Comparison of ENCODE assay signal across 24 mouse cellular contexts in genomic region chr16:90893792-90894191, GRCm38 (mm10). TPM values are rescaled to one million over a fixed set of nuclear protein-coding genes. Genes with fewer than 3 reads are reported as not detected.
DNase-seq lines count a peak whose midpoint lies in the region; ATAC-seq and TF ChIP-seq lines count a peak whose summit lies in the region.
"Had no signal": no experiment of that assay in that cellular context is flagged by ENCODE, and none has a peak within 500 bp of the region (broad histone marks: within the 10 kb centered on the region; RNA-seq: fewer than 3 reads in every experiment).

No protein-coding gene starts in this region.

- no peak overlapping the region for H3K9ac ChIP-seq in embryonic facial prominence, embryonic 11.5 days (replicated peaks; ENCODE audit: low read length)
- no peak overlapping the region for H3K9ac ChIP-seq in embryonic facial prominence, embryonic 14.5 days (ENCODE audit: low read depth, low read length)
- no peak overlapping the region for H3K9ac ChIP-seq in liver, postnatal 0 days (replicated peaks)
- H3K9ac ChIP-seq: embryonic facial prominence, embryonic 13.5 days; forebrain, embryonic 13.5 days; hindbrain, embryonic 13.5 days had no signal

- H3K36me3 ChIP-seq in embryonic facial prominence, embryonic 11.5 days (replicated peaks; ENCODE audit: control insufficient read depth, insufficient read depth, low read depth, low read length): no peaks in the 10 kb centered on the region
- no peaks in the 10 kb centered on the region for H3K36me3 ChIP-seq in embryonic facial prominence, embryonic 10.5 days (replicated peaks)
- no peaks in the 10 kb centered on the region for H3K36me3 ChIP-seq in embryonic facial prominence, embryonic 14.5 days (ENCODE audit: control insufficient read depth, insufficient read depth, low read length)
- H3K36me3 ChIP-seq in liver, postnatal 0 days (replicated peaks; ENCODE audit: insufficient read depth, low read length): no peaks in the 10 kb centered on the region
- H3K36me3 ChIP-seq: embryonic facial prominence, embryonic 13.5 days; forebrain, embryonic 10.5 days; hindbrain, embryonic 10.5 days; hindbrain, embryonic 13.5 days had no signal

- DNase-seq in embryonic facial prominence, embryonic 11.5 days (ENCODE audit: low spot score): peak; percentile 3
- no peak for DNase-seq in embryonic facial prominence, embryonic 10.5 days (ENCODE audit: low spot score)
- peak; percentile 20 for DNase-seq in CD4-positive, CD25-positive, alpha-beta regulatory T cell, adult 2 months (ENCODE audit: low read depth, low spot score)
- DNase-seq in embryonic facial prominence, embryonic 14.5 days (ENCODE audit: low spot score): peak; percentile 74
- no peak for DNase-seq in liver, postnatal 0 days
- DNase-seq in spleen, postnatal 14 days (ENCODE audit: low spot score in 2 of 2): no peak
- DNase-seq: adrenal gland, postnatal 10 days; adrenal gland, postnatal 36 days; cerebellum, adult 18-20 months; cerebellum, adult 9-10 months; cerebellum, postnatal 14 days; gastrocnemius, postnatal 14 days; heart, adult 11 months; heart, postnatal 36 days had no signal

- WGBS in embryonic facial prominence, embryonic 11.5 days: 65% methylated on average over 9 of the region's 9 CpGs
- WGBS in embryonic facial prominence, embryonic 10.5 days: 78% methylated on average over 9 of the region's 9 CpGs
- 47% methylated on average over 9 of the region's 9 CpGs for WGBS in embryonic facial prominence, embryonic 14.5 days
- WGBS in liver, postnatal 0 days (ENCODE audit: insufficient replicate concordance): 58% methylated on average over 9 of the region's 9 CpGs

- no peak for ATAC-seq in embryonic facial prominence, embryonic 11.5 days (replicated peaks; ENCODE audit: insufficient number of reproducible peaks, low FRiP score, low TSS enrichment, low read depth)
- no peak for ATAC-seq in embryonic facial prominence, embryonic 14.5 days (ENCODE audit: low read depth)
- no peak for ATAC-seq in liver, postnatal 0 days
- ATAC-seq: activated CD4-positive, CD25-positive, alpha-beta regulatory T cell, adult 4 months; forebrain, embryonic 13.5 days; forebrain, embryonic 16.5 days; hindbrain, embryonic 16.5 days; intestine, postnatal 0 days had no signal

- H3K9me3 ChIP-seq in embryonic facial prominence, embryonic 11.5 days (replicated peaks; ENCODE audit: control insufficient read depth, low read length): no peaks in the 10 kb centered on the region
- H3K9me3 ChIP-seq in embryonic facial prominence, embryonic 10.5 days: no peaks in the 10 kb centered on the region
- H3K9me3 ChIP-seq in embryonic facial prominence, embryonic 14.5 days (ENCODE audit: control insufficient read depth, low read length): no peaks in the 10 kb centered on the region
- H3K9me3 ChIP-seq in liver, postnatal 0 days (ENCODE audit: low read length): no peaks in the 10 kb centered on the region
- H3K9me3 ChIP-seq: embryonic facial prominence, embryonic 13.5 days; forebrain, embryonic 10.5 days; forebrain, embryonic 13.5 days; hindbrain, embryonic 10.5 days; hindbrain, embryonic 13.5 days had no signal

- H3K4me3 ChIP-seq in embryonic facial prominence, embryonic 11.5 days (ENCODE audit: low read depth, low read length): no peak overlapping the region
- no peak overlapping the region for H3K4me3 ChIP-seq in embryonic facial prominence, embryonic 10.5 days
- H3K4me3 ChIP-seq in embryonic facial prominence, embryonic 14.5 days (ENCODE audit: low read depth, low read length): no peak overlapping the region
- no peak overlapping the region for H3K4me3 ChIP-seq in liver, postnatal 0 days (ENCODE audit: low read depth, low read length)
- H3K4me3 ChIP-seq: embryonic facial prominence, embryonic 13.5 days; forebrain, embryonic 10.5 days; forebrain, embryonic 13.5 days; hindbrain, embryonic 10.5 days; hindbrain, embryonic 13.5 days had no signal

- H3K27ac ChIP-seq in embryonic facial prominence, embryonic 11.5 days (replicated peaks; ENCODE audit: low read depth, low read length): no peak overlapping the region
- no peak overlapping the region for H3K27ac ChIP-seq in embryonic facial prominence, embryonic 10.5 days (replicated peaks)
- 0 out of 2 replicates have a peak overlapping the region, but pooled peaks have one; percentile 15 for H3K27ac ChIP-seq in embryonic facial prominence, embryonic 14.5 days (replicated peaks; ENCODE audit: low read depth, low read length)
- no peak overlapping the region for H3K27ac ChIP-seq in liver, postnatal 0 days (ENCODE audit: low read depth)
- H3K27ac ChIP-seq: embryonic facial prominence, embryonic 13.5 days; forebrain, embryonic 10.5 days; forebrain, embryonic 13.5 days; hindbrain, embryonic 10.5 days; hindbrain, embryonic 13.5 days had no signal

- H3K4me2 ChIP-seq in embryonic facial prominence, embryonic 11.5 days (ENCODE audit: low read depth, low read length): no peak overlapping the region
- H3K4me2 ChIP-seq in embryonic facial prominence, embryonic 14.5 days (ENCODE audit: low read depth, low read length): no peak overlapping the region
- H3K4me2 ChIP-seq in liver, postnatal 0 days (ENCODE audit: low read depth, low read length): no peak overlapping the region
- H3K4me2 ChIP-seq: embryonic facial prominence, embryonic 13.5 days; forebrain, embryonic 13.5 days; heart, embryonic 11.5 days; hindbrain, embryonic 13.5 days had no signal

- no peak for TF ChIP-seq CTCF in liver, postnatal 0 days (IDR thresholded peaks at IDR 0.05; ENCODE audit: low read depth)

- no peak for TF ChIP-seq EP300 in liver, postnatal 0 days (IDR thresholded peaks at IDR 0.05; ENCODE audit: low read depth)

- no peaks in the 10 kb centered on the region for H3K27me3 ChIP-seq in embryonic facial prominence, embryonic 11.5 days (ENCODE audit: control insufficient read depth, insufficient read depth, low read length)
- H3K27me3 ChIP-seq in embryonic facial prominence, embryonic 10.5 days (replicated peaks; ENCODE audit: low read depth, poor library complexity, severe bottlenecking): no peaks in the 10 kb centered on the region
- no peaks in the 10 kb centered on the region for H3K27me3 ChIP-seq in embryonic facial prominence, embryonic 14.5 days (replicated peaks; ENCODE audit: control insufficient read depth, insufficient read depth, low read length)
- H3K27me3 ChIP-seq in liver, postnatal 0 days (ENCODE audit: insufficient read depth, low read length): no peaks in the 10 kb centered on the region
- H3K27me3 ChIP-seq: forebrain, embryonic 13.5 days; hindbrain, embryonic 13.5 days had no signal

- no peaks in the 10 kb centered on the region for H3K4me1 ChIP-seq in embryonic facial prominence, embryonic 11.5 days (ENCODE audit: control insufficient read depth, insufficient read depth, low read length)
- H3K4me1 ChIP-seq in embryonic facial prominence, embryonic 10.5 days: 0 out of 2 replicates have a peak, but pooled peaks cover 6% of the 10 kb centered on the region
- peaks cover 12% of the 10 kb centered on the region; the same call in 1 of the 2 replicates for H3K4me1 ChIP-seq in embryonic facial prominence, embryonic 14.5 days (ENCODE audit: control insufficient read depth, insufficient read depth, low read length)
- no peaks in the 10 kb centered on the region for H3K4me1 ChIP-seq in liver, postnatal 0 days (ENCODE audit: insufficient read depth)
- H3K4me1 ChIP-seq: forebrain, embryonic 13.5 days had no signal

RNA-seq across cellular contexts. Expression of gene Cfap298, which starts 41.1 kb away (rescaled TPM):
- 46.8 and 49.7 TPM in 2 replicates for polyA plus RNA-seq in embryonic facial prominence, embryonic 11.5 days (2014; fragmentation: Nextera tagmentation; extraction: Ambion mirVana)
- 50.1 and 58.2 TPM in 2 replicates for polyA plus RNA-seq in embryonic facial prominence, embryonic 10.5 days (2016; fragmentation: Nextera tagmentation; extraction: Ambion mirVana)
- 34.5 and 37.8 TPM in 2 replicates for polyA plus RNA-seq in embryonic facial prominence, embryonic 14.5 days (2014; fragmentation: Nextera tagmentation; extraction: Ambion mirVana)
- 16.1 and 16.8 TPM in 2 replicates for polyA plus RNA-seq in liver, postnatal 0 days (2015; fragmentation: Nextera tagmentation; extraction: Ambion mirVana)

Comparison
In these comparisons a context has a peak if more than half of its experiments do, and no peak if none do; other contexts are left out.
1. DNase-seq: peak in embryonic facial prominence, embryonic 11.5 days (single experiment), CD4-positive, CD25-positive, alpha-beta regulatory T cell, adult 2 months (single experiment) and embryonic facial prominence, embryonic 14.5 days (single experiment); none in embryonic facial prominence, embryonic 10.5 days (single experiment), liver, postnatal 0 days (single experiment) and spleen, postnatal 14 days (0 of 2).